Mouse (Mus musculus): ENCODE data around the gene Plac9b. TPM values are rescaled to one million over a fixed set of nuclear protein-coding genes. Genes with fewer than 3 reads are reported as not detected.
A peak's percentile ranks its signal among the peaks of the same experiment; 100 is the strongest.
"Not testable (repeated sequence)": the region's sequence is repeated elsewhere in the genome, so short reads cannot be mapped to it uniquely, and the experiment has no call there.

The Plac9b gene
- total and polyA plus RNA-seq, 2 experiments from 2014 or later: 7.4 to 16.0 TPM

GRCm38 (mm10) chr14:26165266-26165665, 17.0 kb downstream of the Plac9b start:
- H3K36me3 ChIP-seq (ENCODE audit: insufficient read depth, low read length); H3K27me3 ChIP-seq (ENCODE audit: insufficient read depth, low read length); DNase-seq (ENCODE audit: low spot score); H3K4me1 ChIP-seq (ENCODE audit: insufficient read depth, low read length); H3K4me3 ChIP-seq (ENCODE audit: low read length); H3K9me3 ChIP-seq (ENCODE audit: low read length); ATAC-seq; H3K9ac ChIP-seq (replicated peaks; ENCODE audit: low read length); H3K4me2 ChIP-seq (ENCODE audit: low read depth, low read length); H3K27ac ChIP-seq: not testable (repeated sequence)
- no CpG with 5 or more reads among the region's 12 CpGs for WGBS

- H3K36me3 ChIP-seq (ENCODE audit: insufficient read depth, low read length); H3K9ac ChIP-seq (replicated peaks; ENCODE audit: low read length); H3K27me3 ChIP-seq (ENCODE audit: insufficient read depth, low read length); DNase-seq (ENCODE audit: low spot score); ATAC-seq; H3K4me3 ChIP-seq (ENCODE audit: low read length); H3K4me2 ChIP-seq (ENCODE audit: low read depth, low read length); H3K27ac ChIP-seq; H3K4me1 ChIP-seq (ENCODE audit: insufficient read depth, low read length); H3K9me3 ChIP-seq (ENCODE audit: low read length): not testable (repeated sequence)
- WGBS: no CpG with 5 or more reads among the region's 5 CpGs
Measured at GRCm38 (mm10) chr14:26162423-26162822, 19.9 kb downstream of the Plac9b start.

- DNase-seq (ENCODE audit: low spot score); H3K36me3 ChIP-seq (ENCODE audit: insufficient read depth, low read length); H3K27ac ChIP-seq; H3K9me3 ChIP-seq (ENCODE audit: low read length); ATAC-seq; H3K4me1 ChIP-seq (ENCODE audit: insufficient read depth, low read length); H3K27me3 ChIP-seq (ENCODE audit: insufficient read depth, low read length); H3K4me3 ChIP-seq (ENCODE audit: low read length); H3K9ac ChIP-seq (replicated peaks; ENCODE audit: low read length); H3K4me2 ChIP-seq (ENCODE audit: low read depth, low read length): not testable (repeated sequence)
- WGBS: no CpG with 5 or more reads among the region's 9 CpGs
Measured at GRCm38 (mm10) chr14:26161156-26161555, 21.1 kb downstream of the Plac9b start.

- not testable (repeated sequence) for H3K9ac ChIP-seq (replicated peaks; ENCODE audit: low read length); H3K4me2 ChIP-seq (ENCODE audit: low read depth, low read length); DNase-seq (ENCODE audit: low spot score); H3K4me3 ChIP-seq (ENCODE audit: low read length); H3K9me3 ChIP-seq (ENCODE audit: low read length); ATAC-seq; H3K36me3 ChIP-seq (ENCODE audit: insufficient read depth, low read length); H3K4me1 ChIP-seq (ENCODE audit: insufficient read depth, low read length); H3K27me3 ChIP-seq (ENCODE audit: insufficient read depth, low read length); H3K27ac ChIP-seq
- WGBS: no CpG with 5 or more reads among the region's 7 CpGs
Measured at GRCm38 (mm10) chr14:26156032-26156431, 26.2 kb downstream of the Plac9b start.

GRCm38 (mm10) chr14:26147095-26147494, 35.2 kb downstream of the Plac9b start:
- H3K4me2 ChIP-seq (ENCODE audit: low read depth, low read length); H3K9ac ChIP-seq (replicated peaks; ENCODE audit: low read length); H3K27ac ChIP-seq; H3K9me3 ChIP-seq (ENCODE audit: low read length); H3K4me1 ChIP-seq (ENCODE audit: insufficient read depth, low read length); ATAC-seq; DNase-seq (ENCODE audit: low spot score); H3K27me3 ChIP-seq (ENCODE audit: insufficient read depth, low read length); H3K4me3 ChIP-seq (ENCODE audit: low read length); H3K36me3 ChIP-seq (ENCODE audit: insufficient read depth, low read length): not testable (repeated sequence)
- WGBS: no CpG with 5 or more reads among the region's 2 CpGs

- not testable (repeated sequence) for H3K27ac ChIP-seq; ATAC-seq; H3K9me3 ChIP-seq (ENCODE audit: low read length); H3K27me3 ChIP-seq (ENCODE audit: insufficient read depth, low read length); H3K36me3 ChIP-seq (ENCODE audit: insufficient read depth, low read length); DNase-seq (ENCODE audit: low spot score); H3K4me3 ChIP-seq (ENCODE audit: low read length); H3K4me1 ChIP-seq (ENCODE audit: insufficient read depth, low read length); H3K9ac ChIP-seq (replicated peaks; ENCODE audit: low read length); H3K4me2 ChIP-seq (ENCODE audit: low read depth, low read length)
- WGBS: no CpG with 5 or more reads among the region's 7 CpGs
Measured at GRCm38 (mm10) chr14:26119095-26119494, 63.2 kb downstream of the Plac9b start.

- H3K9me3 ChIP-seq (ENCODE audit: low read length); H3K4me2 ChIP-seq (ENCODE audit: low read depth, low read length); H3K36me3 ChIP-seq (ENCODE audit: insufficient read depth, low read length); H3K27me3 ChIP-seq (ENCODE audit: insufficient read depth, low read length); H3K4me1 ChIP-seq (ENCODE audit: insufficient read depth, low read length); H3K9ac ChIP-seq (replicated peaks; ENCODE audit: low read length); H3K4me3 ChIP-seq (ENCODE audit: low read length); DNase-seq (ENCODE audit: low spot score); H3K27ac ChIP-seq: not testable (repeated sequence)
- ATAC-seq: peak; percentile 96
- WGBS: no CpG with 5 or more reads among the region's 18 CpGs
Measured at GRCm38 (mm10) chr14:26118550-26119000, 63.7 kb downstream of the Plac9b start.

- not testable (repeated sequence) for H3K4me3 ChIP-seq (ENCODE audit: low read length); DNase-seq (ENCODE audit: low spot score); H3K4me1 ChIP-seq (ENCODE audit: insufficient read depth, low read length); ATAC-seq; H3K4me2 ChIP-seq (ENCODE audit: low read depth, low read length); H3K27me3 ChIP-seq (ENCODE audit: insufficient read depth, low read length); H3K27ac ChIP-seq; H3K9me3 ChIP-seq (ENCODE audit: low read length); H3K36me3 ChIP-seq (ENCODE audit: insufficient read depth, low read length); H3K9ac ChIP-seq (replicated peaks; ENCODE audit: low read length)
- WGBS: no CpG with 5 or more reads among the region's 7 CpGs
Measured at GRCm38 (mm10) chr14:26118150-26118549, 64.1 kb downstream of the Plac9b start, which contains the start of gene Duxbl2. Duxbl2 (plus strand) TSS chr14:26118349.

Other genes starting within 250 kb of the Plac9b start
- not detected in 2 replicates for gene Cphx1, start 244.2 kb downstream of the Plac9b start, total RNA-seq (2014; rRNA removed)
- gene Cphx1, start 244.2 kb downstream of the Plac9b start, polyA plus RNA-seq (2015; fragmentation: Nextera tagmentation; extraction: Ambion mirVana): not detected in 2 replicates
- 1.2 and 2.1 TPM in 2 replicates for gene Duxbl1, start 203.9 kb downstream of the Plac9b start, total RNA-seq (2014; rRNA removed)
- 1.9 and 2.1 TPM in 2 replicates for gene Duxbl1, start 203.9 kb downstream of the Plac9b start, polyA plus RNA-seq (2015; fragmentation: Nextera tagmentation; extraction: Ambion mirVana)
- 32.6 and 35.0 TPM in 2 replicates for gene Gm9780, start 139.8 kb downstream of the Plac9b start, total RNA-seq (2014; rRNA removed)
- 16.2 and 19.4 TPM in 2 replicates for gene Gm9780, start 139.8 kb downstream of the Plac9b start, polyA plus RNA-seq (2015; fragmentation: Nextera tagmentation; extraction: Ambion mirVana)
- 31.1 and 35.8 TPM in 2 replicates for gene Tmem254c, start 115.1 kb downstream of the Plac9b start, total RNA-seq (2014; rRNA removed)
- gene Tmem254c, start 115.1 kb downstream of the Plac9b start, polyA plus RNA-seq (2015; fragmentation: Nextera tagmentation; extraction: Ambion mirVana): 45.4 and 49.7 TPM in 2 replicates
- 1.3 TPM in 1 of 2 replicates, not detected in the other for gene Cphx2, start 101.0 kb downstream of the Plac9b start, total RNA-seq (2014; rRNA removed)
- not detected in 2 replicates for gene Cphx2, start 101.0 kb downstream of the Plac9b start, polyA plus RNA-seq (2015; fragmentation: Nextera tagmentation; extraction: Ambion mirVana)
- not detected in 2 replicates for gene Cphx3, start 100.2 kb downstream of the Plac9b start, total RNA-seq (2014; rRNA removed)
- not detected in 2 replicates for gene Cphx3, start 100.2 kb downstream of the Plac9b start, polyA plus RNA-seq (2015; fragmentation: Nextera tagmentation; extraction: Ambion mirVana)
- gene Duxbl2, start 64.1 kb downstream of the Plac9b start, total RNA-seq (2014; rRNA removed): 1.8 and 4.3 TPM in 2 replicates
- gene Duxbl2, start 64.1 kb downstream of the Plac9b start, polyA plus RNA-seq (2015; fragmentation: Nextera tagmentation; extraction: Ambion mirVana): not detected in 2 replicates
- gene Tmem254b, start 24.6 kb upstream of the Plac9b start, total RNA-seq (2014; rRNA removed): 18.3 and 27.9 TPM in 2 replicates
- gene Tmem254b, start 24.6 kb upstream of the Plac9b start, polyA plus RNA-seq (2015; fragmentation: Nextera tagmentation; extraction: Ambion mirVana): 30.6 and 31.9 TPM in 2 replicates
- 0.61 and 2.1 TPM in 2 replicates for gene Duxbl3, start 75.5 kb upstream of the Plac9b start, total RNA-seq (2014; rRNA removed)
- 2.5 and 2.9 TPM in 2 replicates for gene Duxbl3, start 75.5 kb upstream of the Plac9b start, polyA plus RNA-seq (2015; fragmentation: Nextera tagmentation; extraction: Ambion mirVana)